Mouse (Mus musculus) lung, postnatal 10 days (tissue): ENCODE data around the gene Btbd9.

Experiments
- DNase-seq: peaks from one replicate; pipeline ENCODE4 v3.0.0; 2021

The Btbd9 gene

DNA sequence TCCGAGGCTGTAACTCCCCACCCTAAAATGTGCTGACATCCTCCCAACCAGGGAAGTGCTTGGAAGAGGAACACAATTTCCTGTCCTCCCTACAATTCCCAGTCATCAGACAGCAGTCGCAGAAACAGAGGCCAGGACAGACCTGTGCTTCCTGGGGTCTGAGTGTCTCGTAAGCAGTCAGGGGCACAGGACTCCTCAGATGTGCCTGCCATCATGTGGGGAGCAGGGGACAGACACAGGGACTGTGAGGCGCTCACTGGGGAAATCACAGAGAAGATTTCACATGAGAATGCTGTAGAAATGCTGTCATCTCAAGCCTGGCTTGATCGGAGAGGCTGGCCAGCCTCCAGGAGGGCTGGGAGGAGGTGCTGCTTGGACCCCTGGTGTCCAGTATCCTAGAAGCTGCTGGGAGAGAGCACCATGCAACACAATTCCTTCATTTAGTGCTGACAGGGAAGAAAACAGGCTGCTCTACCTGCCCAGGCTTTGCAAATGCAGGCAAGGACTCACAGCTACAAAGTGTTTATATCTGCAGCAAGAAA lies 308.8 kb downstream of the Btbd9 start:
- DNase-seq: peak; percentile 32

DNA sequence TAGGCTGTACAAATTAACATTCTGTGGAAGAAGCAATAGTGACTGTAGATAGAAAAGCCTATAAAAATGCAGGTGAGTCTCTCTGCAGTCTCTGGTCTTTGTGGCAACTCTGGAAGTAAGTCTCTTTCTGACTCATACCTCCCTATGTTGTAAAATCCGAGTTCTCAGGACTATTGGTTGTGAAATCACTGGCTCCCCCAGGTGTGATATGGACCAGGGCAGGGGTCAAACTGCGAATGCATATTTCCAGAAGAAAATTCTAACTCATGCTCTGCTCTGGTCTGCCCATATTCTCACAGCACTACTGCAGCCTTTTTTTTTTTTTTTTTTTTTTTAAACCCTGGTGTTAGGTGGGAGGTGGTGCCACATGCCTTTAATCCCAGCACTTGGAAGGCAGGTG lies 312.8 kb downstream of the Btbd9 start:
- no peak for DNase-seq

DNA sequence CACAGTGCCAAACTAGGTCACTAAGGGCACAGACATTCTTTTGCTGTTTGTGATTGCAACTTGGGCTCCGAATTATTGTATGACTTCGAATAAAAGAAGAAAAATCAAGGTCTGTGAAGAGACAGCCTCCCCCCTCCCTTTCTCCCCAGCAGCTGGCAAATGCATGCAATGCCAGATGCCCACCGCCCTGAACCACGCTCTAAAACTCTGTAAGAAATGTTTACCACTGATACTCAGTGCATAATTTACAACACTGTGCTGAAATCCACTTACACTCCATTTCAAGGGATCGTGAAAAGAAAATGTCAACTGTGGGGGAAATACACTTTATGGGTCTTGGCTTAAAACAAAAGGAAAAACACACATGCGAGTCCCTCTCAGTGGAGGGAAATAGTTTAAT lies 313.3 kb downstream of the Btbd9 start:
- no peak for DNase-seq

DNA sequence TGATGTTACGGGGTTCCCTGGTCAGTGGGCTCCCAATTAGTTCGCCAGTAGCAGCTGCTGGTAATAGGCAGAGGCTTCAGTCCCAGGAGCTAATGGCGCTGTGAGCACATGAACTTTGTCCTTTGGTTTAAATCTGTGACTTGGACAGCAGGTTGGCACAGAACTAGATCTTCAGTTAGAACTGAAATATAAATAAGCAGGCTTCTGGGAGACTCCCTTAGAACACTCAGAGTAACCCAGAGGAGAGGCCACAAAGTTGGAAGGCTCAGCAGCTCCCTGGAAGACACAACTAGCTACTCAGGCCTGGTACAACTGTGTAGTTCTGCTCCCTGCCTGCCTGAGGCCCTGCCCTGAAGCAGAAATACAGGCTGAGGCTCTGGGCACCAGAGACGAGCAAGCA lies 313.8 kb downstream of the Btbd9 start:
- peak; percentile 7 for DNase-seq

DNA sequence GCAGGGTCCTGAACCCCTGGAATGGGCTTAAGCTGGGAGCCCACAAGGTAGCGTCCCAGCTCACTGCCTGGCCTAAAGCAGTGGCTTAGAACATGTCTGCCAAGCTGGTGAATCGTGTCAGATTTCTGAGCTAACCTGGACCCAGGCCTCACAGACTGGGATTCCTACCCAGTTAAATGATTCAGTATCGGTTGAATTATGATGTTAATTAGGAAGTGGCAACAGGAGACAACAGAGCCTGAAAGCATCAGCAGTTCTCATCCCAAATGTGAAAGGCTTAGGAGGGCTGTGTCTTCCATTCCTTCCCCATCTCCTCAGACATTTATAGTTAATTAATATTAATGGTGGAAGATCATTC lies 314.3 kb downstream of the Btbd9 start:
- no peak for DNase-seq

DNA sequence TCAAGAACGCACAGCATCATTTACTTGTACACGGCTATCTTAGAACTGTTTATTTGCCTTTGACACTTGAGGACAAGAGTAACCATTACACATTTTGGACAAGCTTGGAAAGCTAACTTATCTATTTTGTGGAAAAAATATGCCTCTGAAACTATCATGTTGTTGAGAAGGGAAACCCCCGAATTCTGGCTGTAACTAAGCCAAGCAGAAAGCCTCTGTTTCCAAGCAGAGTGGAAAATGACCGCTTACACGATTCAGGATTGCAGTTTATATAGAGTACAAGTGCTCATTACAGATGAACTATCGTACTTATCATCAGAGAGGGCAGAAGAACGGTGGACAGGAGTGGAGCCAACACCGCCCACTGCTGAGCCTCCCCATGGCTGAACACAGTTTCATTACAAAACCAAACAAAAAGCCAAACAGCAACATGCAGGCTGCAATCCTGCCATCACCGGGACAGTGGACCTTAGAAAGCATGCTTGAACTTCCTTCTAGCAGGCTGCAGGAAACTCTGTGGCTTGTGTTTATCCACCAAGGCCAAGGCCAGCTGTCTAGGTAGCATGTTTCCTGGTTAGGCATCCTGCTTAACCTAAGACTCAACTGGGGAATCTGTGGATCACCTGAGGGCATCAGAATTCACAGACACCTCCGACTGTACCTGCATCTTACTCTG lies 314.8 kb downstream of the Btbd9 start:
- DNase-seq: no peak

DNA sequence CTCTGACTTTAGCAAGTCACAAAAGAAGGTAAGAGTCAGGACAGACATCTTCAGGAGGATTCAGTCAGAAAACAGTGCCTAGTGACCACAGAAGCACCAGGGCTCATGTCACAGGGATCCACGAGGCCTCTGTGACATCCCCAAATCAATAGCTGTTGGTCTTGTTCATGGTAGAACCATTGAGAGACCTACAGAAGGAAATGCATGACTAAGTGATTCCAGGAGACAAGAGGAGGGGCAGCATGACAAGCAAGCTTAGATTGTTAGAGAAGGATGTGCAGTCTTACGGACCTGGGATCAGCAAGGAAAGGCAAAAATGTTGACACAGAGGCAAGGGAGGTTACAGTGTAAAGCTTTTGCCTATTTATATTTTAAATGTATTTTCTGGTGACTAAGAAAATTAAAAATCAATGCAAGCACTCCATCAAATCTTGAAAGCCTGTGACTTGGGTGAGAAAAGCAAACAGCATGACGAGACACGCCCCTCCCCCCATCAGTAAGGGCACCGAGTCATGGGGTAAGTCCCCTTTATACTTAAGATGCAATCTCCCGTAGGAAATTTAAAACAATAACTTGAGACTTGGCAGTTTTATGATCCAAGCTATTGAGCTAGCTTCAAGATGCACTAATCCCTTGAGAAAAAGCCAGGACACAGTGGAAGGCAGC lies 315.5 kb downstream of the Btbd9 start:
- peak; percentile 21 for DNase-seq

DNA sequence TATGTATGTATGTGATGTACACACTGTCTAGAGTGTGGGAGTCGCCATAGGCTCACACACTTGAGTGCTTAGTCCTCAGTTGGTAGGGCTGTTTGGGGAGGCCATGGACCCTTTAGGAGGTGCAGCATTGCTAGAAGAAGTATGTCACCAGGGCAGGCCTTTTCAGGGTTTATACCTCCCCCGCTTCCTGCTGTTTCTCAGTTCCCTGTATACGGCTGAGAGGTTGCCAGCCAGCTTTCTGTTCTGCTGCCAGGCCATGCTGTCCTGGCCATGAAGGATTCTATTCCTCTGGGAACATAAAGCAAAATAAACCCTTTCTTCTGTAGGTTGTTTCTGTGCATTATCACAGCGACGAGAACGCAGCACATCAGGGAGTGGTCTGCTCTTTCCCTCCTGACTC lies 316.4 kb downstream of the Btbd9 start:
- DNase-seq: no peak

DNA sequence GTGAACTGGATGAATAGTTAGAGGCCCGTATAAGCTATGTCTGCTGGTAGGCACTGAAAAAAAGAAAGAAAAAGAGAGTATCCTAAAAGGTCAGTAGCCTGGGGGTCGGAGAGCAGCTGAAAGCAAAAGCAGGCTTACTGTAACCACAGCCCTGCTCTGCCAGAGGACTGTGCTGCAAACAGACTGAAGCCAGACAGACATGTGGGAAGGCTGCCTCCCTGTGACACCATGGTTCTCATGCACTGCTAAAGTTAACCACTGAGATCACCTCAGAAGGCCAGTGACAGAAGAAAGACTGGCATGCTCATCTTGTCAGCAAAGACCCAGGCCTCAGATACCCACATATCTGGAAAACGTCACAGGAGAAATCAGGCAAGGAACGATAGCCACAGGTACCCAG lies 317.8 kb downstream of the Btbd9 start:
- DNase-seq: no peak

DNA sequence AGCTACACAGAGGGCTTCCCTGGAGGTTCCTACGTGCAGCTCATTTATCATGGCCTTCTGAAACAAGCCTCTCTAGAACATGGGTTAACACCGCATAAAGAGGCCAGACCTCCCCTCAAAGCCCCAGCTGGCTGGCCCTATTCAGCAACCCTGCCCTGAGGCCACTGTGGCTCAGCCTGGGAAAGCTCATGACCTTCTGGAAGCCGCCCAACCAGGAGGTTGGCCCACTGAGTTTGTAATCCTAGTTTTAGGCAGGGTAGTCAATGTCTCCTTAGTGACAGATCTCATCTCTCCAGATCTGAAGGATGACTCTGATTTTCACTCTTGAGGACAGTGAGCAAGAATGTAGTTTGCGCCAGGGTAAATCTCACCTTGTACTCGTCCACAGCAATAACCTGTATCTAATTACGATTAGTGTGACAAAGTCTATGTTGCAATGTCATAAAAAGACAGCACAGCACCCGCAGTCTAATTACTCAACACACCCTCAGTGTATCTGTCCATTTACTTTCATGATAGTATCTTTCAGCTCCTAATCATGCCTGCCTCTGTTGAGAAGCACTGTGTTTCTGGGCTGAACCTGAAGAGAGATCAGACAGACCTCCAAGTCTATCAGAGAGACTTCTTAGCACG lies 320.2 kb downstream of the Btbd9 start:
- no peak for DNase-seq

DNA sequence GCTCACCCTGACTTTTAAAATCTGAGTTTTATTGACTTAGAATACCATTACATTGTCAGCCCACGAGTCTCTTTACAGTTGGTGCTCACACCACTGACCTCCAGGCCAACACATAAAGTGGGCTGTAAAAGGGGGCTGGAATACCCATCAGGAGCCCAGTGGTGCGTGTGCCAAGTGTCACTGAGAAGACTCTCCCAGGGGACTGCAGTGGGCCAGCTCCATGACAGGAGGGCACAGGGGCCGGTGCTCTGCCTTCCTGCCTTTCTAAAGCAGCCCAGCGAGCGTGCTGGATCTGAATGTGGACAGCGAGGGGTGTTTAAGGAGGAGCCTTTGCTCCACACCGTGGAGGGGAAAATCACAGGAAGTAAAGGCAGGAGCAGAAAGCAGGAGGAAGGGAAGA lies 322.4 kb downstream of the Btbd9 start:
- no peak for DNase-seq

DNA sequence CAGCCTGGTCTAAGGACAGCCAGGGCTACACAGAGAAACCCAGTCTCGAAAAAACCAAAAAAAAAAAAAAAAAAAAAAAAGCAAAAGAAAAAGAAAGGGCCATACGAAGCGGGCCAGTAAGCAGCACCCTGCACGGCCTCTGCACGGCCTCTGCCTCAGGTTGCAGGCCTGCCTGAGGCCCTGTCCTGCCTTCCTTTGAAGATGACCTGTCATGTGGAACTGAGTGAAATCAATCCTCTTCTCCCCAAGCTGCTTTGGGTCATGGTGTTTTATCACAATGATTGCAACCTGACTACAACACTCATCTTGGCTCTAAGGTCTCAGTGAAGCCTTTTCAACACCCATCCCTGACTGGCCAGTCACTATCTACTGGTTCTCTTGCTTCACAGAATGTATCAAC lies 323.3 kb downstream of the Btbd9 start:
- no peak for DNase-seq

DNA sequence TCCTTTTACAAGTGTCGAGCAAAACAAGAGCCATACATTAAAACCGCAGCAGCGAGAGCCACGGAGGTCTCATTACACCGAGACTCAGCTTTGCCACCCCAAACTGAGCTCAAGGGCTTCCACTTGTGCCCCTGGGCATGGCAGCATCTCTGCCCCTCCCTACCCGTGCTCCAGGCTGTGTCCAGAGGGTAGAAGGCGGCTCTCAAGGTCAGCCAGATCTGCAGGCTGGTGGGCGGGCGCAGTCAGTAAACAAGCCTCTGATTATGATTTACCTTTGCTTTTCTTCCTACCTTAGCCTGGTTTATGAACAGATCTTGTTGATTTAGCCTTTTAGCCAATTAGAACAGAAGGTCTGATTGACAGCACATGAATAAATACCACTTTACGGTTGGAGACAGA lies 331.0 kb downstream of the Btbd9 start:
- no peak for DNase-seq

DNA sequence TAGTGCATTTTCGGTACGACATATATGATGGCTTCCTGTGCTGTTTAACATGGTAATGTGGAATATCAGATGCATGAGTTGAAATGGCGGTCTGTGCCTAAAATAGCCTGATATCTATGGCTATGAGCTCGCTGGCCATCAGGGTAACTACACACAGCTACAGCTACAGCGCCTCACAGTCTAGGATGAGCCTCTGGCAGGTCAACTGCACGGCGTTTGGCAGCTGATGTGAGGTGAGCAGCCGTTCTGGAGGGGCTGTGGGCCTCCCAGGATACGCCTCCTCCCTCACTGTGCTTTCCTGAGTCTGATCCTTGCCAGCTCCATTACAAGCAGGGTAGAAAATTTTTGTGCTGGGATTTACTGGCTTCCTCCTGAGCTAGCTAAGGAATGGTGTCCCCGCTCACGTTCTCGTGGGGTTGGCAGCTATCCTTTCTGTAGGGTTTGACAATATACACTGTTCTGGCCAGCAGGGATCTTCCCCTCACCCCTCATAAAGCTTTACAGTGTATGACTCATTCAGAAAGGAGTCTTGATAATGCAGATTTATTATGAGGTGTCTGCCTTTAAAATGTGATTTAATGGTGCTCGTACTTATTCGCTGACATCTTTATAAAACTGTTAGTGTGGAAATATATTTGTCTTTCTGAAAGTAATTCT lies 331.5 kb downstream of the Btbd9 start:
- no peak for DNase-seq

DNA sequence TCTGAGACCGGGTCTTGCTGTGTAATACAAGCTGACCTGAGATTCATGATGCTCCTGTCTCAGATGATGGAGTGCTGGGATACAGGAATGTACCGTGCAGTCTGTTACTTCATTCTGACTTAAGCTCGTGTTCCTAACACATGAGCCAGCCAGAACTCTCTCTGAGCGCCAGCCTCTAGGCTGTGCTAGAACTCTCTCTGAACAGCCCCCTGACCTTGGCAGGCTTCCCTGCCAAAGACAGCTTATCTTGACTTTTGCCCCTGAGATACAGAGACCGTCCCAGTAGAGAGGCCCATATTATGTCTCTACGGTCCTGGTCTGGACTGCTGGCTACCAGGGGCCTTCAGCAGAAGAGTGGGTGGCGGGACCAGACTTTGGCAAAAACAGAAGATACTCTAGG lies 332.7 kb downstream of the Btbd9 start:
- no peak for DNase-seq

DNA sequence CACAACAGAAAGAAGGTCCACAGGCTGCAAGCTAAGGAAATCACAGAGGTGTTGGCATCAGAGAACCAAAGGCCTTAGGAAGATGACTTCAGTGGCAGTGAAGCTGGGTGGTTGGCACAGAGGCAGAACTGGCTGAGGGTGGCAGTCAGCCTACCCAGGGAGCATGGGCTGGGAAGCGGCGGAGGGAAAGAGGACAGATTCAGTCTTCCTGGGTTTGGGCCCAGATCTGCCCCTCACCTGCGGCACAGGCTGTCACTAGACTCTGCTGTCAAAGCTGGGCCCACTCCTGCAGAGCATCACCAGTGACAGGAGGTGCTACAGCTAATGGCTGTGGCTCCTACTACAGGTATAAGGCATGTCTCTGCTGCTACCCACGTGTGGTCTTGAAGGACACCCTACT lies 333.6 kb downstream of the Btbd9 start:
- no peak for DNase-seq

DNA sequence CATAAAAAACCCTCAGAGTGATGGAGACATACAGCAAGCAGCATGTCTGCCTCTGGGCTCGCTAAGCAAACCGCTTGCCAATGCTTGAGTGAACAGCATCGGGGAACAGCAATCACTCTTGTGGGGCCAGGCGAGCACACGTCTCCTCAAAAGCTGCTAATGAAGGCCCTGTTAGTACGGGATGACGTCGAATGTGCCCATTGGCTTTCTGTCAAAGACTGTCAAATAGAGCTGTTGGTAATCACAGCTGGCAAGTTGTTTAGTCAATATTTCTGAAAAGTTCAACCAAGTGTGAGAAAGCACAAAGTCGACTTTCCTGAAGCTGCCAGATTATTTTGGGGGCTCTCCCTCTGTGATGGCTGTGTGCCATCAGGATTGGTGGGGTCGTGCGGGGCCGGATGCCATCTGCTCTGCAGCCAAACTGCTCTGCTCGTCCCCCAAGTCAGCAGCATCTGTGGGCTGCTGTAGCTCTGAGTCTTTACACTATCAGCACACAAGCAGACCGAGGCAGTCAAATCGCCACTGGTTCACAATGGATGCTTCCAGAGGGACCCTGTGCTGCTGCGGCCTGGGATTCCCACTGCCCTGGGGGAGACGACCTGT lies 334.5 kb downstream of the Btbd9 start:
- peak; percentile 45 for DNase-seq

DNA sequence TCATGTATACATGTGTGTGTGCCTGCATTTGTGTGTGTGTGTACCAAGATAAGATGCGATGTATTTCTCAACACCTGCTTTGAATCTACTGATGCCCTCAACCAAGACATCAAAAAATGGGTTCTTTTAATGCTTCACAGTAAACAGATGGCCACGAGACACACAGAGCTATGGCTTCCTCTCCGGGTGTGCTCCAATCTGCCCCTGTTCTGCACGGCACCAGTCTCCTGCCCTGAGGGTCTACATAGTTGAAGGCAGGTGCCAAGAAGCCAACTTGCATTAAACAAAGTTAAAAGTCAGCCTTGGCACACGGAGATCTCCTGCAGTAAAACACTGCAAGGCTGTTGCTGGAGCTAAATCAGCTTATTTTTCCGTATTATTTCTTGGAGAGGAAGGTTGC lies 335.2 kb downstream of the Btbd9 start:
- no peak for DNase-seq

DNA sequence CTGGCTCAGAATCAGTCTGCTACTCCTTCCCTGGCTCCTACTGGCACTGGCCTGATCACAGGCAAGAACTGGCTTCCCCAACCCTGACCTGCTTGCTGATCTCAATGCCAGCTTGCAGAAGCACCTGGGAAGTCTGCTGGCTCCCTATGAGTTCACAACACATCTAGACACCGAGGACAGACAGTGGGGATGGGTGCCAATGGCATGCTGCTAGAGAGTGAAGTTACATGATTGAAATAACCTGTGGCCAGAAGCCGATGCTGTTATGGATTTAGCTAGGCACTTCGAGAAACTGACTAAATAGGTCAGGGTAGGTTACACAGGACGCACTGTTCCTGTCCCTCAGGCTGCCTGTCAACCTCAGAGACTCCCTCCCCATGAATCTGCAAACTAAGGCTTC lies 335.6 kb downstream of the Btbd9 start:
- no peak for DNase-seq

DNA sequence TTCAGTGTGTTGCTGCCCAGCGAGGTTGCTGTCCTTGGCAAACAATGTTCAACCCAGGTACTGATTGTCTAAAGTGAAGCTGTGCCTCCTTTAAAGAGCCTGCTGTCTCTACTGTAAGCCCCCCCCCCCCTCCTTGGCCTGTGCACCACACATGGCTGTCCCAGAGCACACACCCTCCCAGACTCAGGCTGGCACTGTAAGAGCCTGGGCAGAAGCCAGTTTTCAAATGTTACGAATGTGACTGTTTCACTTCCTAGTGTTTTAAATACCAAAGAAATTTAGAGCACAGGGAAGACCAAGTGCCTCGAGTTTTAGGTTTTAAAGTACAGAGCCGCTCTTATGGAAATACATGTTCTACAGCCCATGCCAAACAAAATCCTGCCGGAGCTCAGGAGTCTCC lies 336.8 kb downstream of the Btbd9 start:
- DNase-seq: peak; percentile 41

DNA sequence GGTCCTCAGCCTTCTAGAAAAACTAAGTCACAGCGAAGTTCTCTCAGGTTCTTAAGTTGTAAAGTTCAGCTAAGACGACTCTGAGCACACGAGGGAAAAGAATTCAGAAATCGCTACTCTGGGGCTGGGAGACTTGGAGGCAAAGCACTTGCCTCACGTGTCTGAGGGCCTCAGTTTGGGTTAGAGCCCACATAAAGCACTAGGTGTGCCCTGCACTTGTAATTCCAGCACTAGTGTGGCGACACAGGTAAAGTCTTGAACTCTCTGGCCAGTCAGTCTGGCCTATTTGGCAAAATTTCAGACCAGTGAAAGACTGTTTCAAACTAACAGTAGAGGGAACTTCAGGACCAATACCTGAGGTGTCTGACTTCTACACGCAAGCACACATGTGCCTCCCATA lies 338.7 kb downstream of the Btbd9 start:
- DNase-seq: peak; percentile 40

DNA sequence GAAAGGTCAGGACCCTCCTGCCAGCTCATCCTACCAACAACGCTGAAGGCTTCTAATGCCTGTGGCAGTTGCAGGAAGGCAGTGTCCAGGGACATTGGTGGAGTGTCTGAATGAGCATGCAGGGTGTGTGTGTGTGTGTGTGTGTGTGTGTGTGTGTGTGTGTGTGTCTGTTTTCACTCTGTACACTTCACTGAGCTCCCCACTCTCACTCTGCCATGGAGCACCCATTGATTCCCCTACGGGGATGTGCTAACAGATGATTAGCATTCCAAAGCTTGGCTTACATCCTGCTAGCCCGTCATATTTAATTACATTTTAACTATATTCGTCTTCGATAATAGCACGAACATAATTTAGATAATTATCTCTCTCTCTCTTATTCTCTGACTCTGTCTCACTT lies 339.7 kb downstream of the Btbd9 start:
- no peak for DNase-seq

DNA sequence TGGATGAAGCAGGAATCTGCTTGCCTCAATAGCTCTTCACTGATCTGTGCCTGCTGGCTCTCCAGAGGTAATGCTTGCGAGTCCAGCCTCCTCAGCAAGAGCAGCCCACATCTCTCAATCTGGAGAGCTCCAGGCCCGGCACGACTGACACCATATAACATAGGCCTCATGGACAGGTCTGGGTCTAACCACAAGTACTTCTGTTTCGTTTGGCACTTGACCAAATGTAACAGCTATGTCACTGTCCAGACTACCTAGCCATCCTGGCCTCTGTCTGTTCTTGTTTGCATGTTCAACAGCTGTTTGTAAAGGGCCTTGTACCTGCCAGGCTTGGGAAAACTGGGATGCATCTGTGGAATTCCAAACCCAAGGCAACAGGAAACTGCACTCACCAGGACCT lies 340.9 kb downstream of the Btbd9 start:
- no peak for DNase-seq
